Mouse (Mus musculus) adrenal gland, adult 2 months (tissue): ENCODE measurements around the gene Chsy1. TPM values are rescaled to one million over a fixed set of nuclear protein-coding genes. Genes with fewer than 3 reads are reported as not detected.
A peak's percentile ranks its signal among the peaks of the same experiment; 100 is the strongest.
"Not testable (repeated sequence)": the region's sequence is repeated elsewhere in the genome, so short reads cannot be mapped to it uniquely, and the experiment has no call there.

Source experiments
- DNase-seq: peaks from one replicate; pipeline ENCODE4 v3.0.0; 2021
- polyA plus RNA-seq: library from polyadenylated mRNA; depleted of rRNA; stranded (reverse); fragments of >200 nt; gene quantifications from 2 replicates; pipeline ENCODE4 v1.2.3, GENCODE M21; 2012
- total RNA-seq, 2 experiments: library from RNA; stranded (reverse); gene quantifications; 2 replicates each; pipeline ENCODE4 v1.2.3; 2021

Gene Chsy1
- total and polyA plus RNA-seq, 3 experiments: 3.2 to 17.0 (median 12.6) TPM

GRCm38 (mm10) chr7:66176929-66177328, 67.6 kb downstream of the Chsy1 start:
- DNase-seq: peak; percentile 47

GRCm38 (mm10) chr7:66178101-66178500, 68.8 kb downstream of the Chsy1 start:
- peak; percentile 63 for DNase-seq

GRCm38 (mm10) chr7:66179120-66179581, 69.8 kb downstream of the Chsy1 start:
- DNase-seq: peak; percentile 66

- no peak for DNase-seq
Measured at GRCm38 (mm10) chr7:66179711-66180110, 70.4 kb downstream of the Chsy1 start.

- DNase-seq: no peak
Measured at GRCm38 (mm10) chr7:66180260-66180659, 70.9 kb downstream of the Chsy1 start.

GRCm38 (mm10) chr7:66180711-66181365, 71.5 kb downstream of the Chsy1 start:
- peak; percentile 76 for DNase-seq

- DNase-seq: no peak
Measured at GRCm38 (mm10) chr7:66182075-66182715, 72.9 kb downstream of the Chsy1 start.

- no peak for DNase-seq
Measured at GRCm38 (mm10) chr7:66183404-66183803, 74.1 kb downstream of the Chsy1 start.

GRCm38 (mm10) chr7:66184026-66184425, 74.7 kb downstream of the Chsy1 start:
- DNase-seq: no peak

- DNase-seq: no peak
Measured at GRCm38 (mm10) chr7:66185370-66185769, 76.1 kb downstream of the Chsy1 start.

- DNase-seq: no peak
Measured at GRCm38 (mm10) chr7:66187581-66188231, 78.4 kb downstream of the Chsy1 start.

- not testable (repeated sequence) for DNase-seq
Measured at GRCm38 (mm10) chr7:66190385-66190784, 81.1 kb downstream of the Chsy1 start.

- no peak for DNase-seq
Measured at GRCm38 (mm10) chr7:66194511-66194910, 85.2 kb downstream of the Chsy1 start.

- DNase-seq: no peak
Measured at GRCm38 (mm10) chr7:66195881-66196280, 86.6 kb downstream of the Chsy1 start.

GRCm38 (mm10) chr7:66196609-66197445, 87.5 kb downstream of the Chsy1 start:
- DNase-seq: no peak

- no peak for DNase-seq
Measured at GRCm38 (mm10) chr7:66198416-66198815, 89.1 kb downstream of the Chsy1 start.

GRCm38 (mm10) chr7:66199391-66199831, 90.1 kb downstream of the Chsy1 start:
- DNase-seq: peak; percentile 66

- no peak for DNase-seq
Measured at GRCm38 (mm10) chr7:66200383-66200782, 91.1 kb downstream of the Chsy1 start.

- no peak for DNase-seq
Measured at GRCm38 (mm10) chr7:66200791-66201450, 91.6 kb downstream of the Chsy1 start.

GRCm38 (mm10) chr7:66201657-66202056, 92.3 kb downstream of the Chsy1 start:
- DNase-seq: no peak

GRCm38 (mm10) chr7:66209920-66210319, 100.6 kb downstream of the Chsy1 start:
- DNase-seq: no peak

GRCm38 (mm10) chr7:66212887-66213286, 103.6 kb downstream of the Chsy1 start:
- no peak for DNase-seq
